8 mouse cellular contexts compared by ENCODE assay signal in the genomic region with DNA sequence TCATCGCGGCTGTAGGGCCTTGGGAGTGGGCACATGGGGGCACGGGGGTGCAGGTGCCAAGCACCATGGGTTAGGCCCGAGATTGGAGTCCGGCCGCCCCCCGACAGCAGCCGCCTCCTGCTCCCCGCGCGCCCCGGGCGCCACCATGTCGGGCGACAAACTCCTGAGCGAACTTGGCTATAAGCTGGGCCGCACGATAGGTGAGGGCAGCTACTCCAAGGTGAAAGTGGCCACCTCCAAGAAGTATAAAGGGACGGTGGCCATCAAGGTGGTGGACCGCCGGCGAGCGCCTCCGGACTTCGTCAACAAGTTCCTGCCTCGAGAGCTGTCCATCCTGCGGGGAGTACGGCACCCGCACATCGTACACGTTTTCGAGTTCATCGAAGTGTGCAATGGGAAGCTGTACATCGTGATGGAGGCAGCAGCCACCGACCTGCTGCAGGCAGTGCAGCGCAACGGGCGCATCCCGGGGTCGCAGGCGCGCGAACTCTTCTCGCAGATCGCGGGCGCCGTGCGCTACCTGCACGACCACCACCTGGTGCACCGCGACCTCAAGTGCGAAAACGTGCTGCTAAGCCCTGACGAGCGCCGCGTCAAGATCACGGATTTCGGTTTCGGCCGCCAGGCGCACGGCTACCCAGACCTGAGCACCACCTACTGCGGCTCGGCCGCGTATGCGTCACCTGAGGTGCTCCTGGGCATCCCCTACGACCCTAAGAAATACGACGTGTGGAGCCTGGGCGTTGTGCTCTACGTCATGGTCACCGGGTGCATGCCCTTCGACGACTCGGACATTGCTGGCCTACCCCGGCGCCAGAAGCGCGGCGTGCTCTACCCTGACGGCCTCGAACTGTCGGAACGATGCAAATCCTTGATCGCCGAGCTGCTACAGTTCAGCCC. TPM values are rescaled to one million over a fixed set of nuclear protein-coding genes. Genes with fewer than 3 reads are reported as not detected.
DNase-seq lines count a peak whose midpoint lies in the region; ATAC-seq lines count a peak whose summit lies in the region.

Tssk6 (plus strand) TSS at position 22 of the 900 bp plus-strand sequence.
Ndufa13 (minus strand) TSS at position 396 of the 900 bp plus-strand sequence.
Yjefn3 (minus strand) TSS at position 550 of the 900 bp plus-strand sequence.

- peak within 1 kb of the TSS; percentile 75 for H3K4me3 ChIP-seq in embryonic facial prominence, embryonic 11.5 days (ENCODE audit: low read depth, low read length)
- peak within 1 kb of the TSS; percentile 79 for H3K4me3 ChIP-seq in heart, embryonic 16.5 days (ENCODE audit: low read length)

- no peaks in the 10 kb centered on the region for H3K9me3 ChIP-seq in embryonic facial prominence, embryonic 11.5 days (replicated peaks; ENCODE audit: control insufficient read depth, low read length)
- no peaks in the 10 kb centered on the region for H3K9me3 ChIP-seq in heart, embryonic 16.5 days (replicated peaks; ENCODE audit: control insufficient read depth, low read length)

- H3K27ac ChIP-seq in embryonic facial prominence, embryonic 11.5 days (replicated peaks; ENCODE audit: low read depth, low read length): peak within 1 kb of the TSS; percentile 75
- peak within 1 kb of the TSS; percentile 87 for H3K27ac ChIP-seq in heart, embryonic 16.5 days (ENCODE audit: low read length)

- no peak for DNase-seq in cerebellum, postnatal 4 days (ENCODE audit: low spot score in 2 of 2)
- DNase-seq in R1 (ENCODE audit: low read depth, low spot score): peak; percentile 64
- peak; percentile 48 for DNase-seq in embryonic facial prominence, embryonic 11.5 days (ENCODE audit: low spot score)
- DNase-seq in layer of hippocampus, adult 9-11 months: peak; percentile 46
- peak; percentile 30 for DNase-seq in lung, postnatal 10 days
- peak; percentile 70 to 88 for DNase-seq in spleen, postnatal 10 days (ENCODE audit: low spot score in 2 of 2)

- no peaks in the 10 kb centered on the region for H3K4me1 ChIP-seq in embryonic facial prominence, embryonic 11.5 days (ENCODE audit: control insufficient read depth, insufficient read depth, low read length)
- H3K4me1 ChIP-seq in heart, embryonic 16.5 days (ENCODE audit: control insufficient read depth, insufficient read depth, low read length): peaks cover 41% of the 10 kb centered on the region

- H3K36me3 ChIP-seq in embryonic facial prominence, embryonic 11.5 days (replicated peaks; ENCODE audit: control insufficient read depth, insufficient read depth, low read depth, low read length): no peaks in the 10 kb centered on the region; the same call in 1 of the 2 replicates
- no peaks in the 10 kb centered on the region; the same call in 1 of the 2 replicates for H3K36me3 ChIP-seq in heart, embryonic 16.5 days (ENCODE audit: control insufficient read depth, insufficient read depth)

- no peaks in the 10 kb centered on the region for H3K27me3 ChIP-seq in embryonic facial prominence, embryonic 11.5 days (ENCODE audit: control insufficient read depth, insufficient read depth, low read length)
- H3K27me3 ChIP-seq in heart, embryonic 16.5 days (ENCODE audit: control insufficient read depth, insufficient read depth, low read length): no peaks in the 10 kb centered on the region

- H3K4me2 ChIP-seq in embryonic facial prominence, embryonic 11.5 days (ENCODE audit: low read depth, low read length): peak within 1 kb of the TSS; percentile 94
- peak within 1 kb of the TSS; percentile 84 for H3K4me2 ChIP-seq in heart, embryonic 16.5 days (ENCODE audit: low read depth, low read length)

- peak within 1 kb of the TSS; percentile 82 for H3K9ac ChIP-seq in embryonic facial prominence, embryonic 11.5 days (replicated peaks; ENCODE audit: low read length)
- H3K9ac ChIP-seq in heart, embryonic 16.5 days (ENCODE audit: low read length): peak within 1 kb of the TSS; percentile 85

- 0 out of 2 replicates have a peak, but pooled peaks have one; percentile 7 for ATAC-seq in cerebellum, adult (ENCODE audit: insufficient number of reproducible peaks, low FRiP score, low TSS enrichment)
- ATAC-seq in embryonic facial prominence, embryonic 11.5 days (replicated peaks; ENCODE audit: insufficient number of reproducible peaks, low FRiP score, low TSS enrichment, low read depth): peak; percentile 49
- peak; percentile 15; the same call in 1 of the 2 replicates for ATAC-seq in heart, embryonic 16.5 days (replicated peaks; ENCODE audit: extremely low read depth, insufficient read depth, low FRiP score)

- WGBS in embryonic facial prominence, embryonic 11.5 days: 5% methylated on average over 89 of the region's 89 CpGs
- 4% methylated on average over 89 of the region's 89 CpGs for WGBS in heart, embryonic 16.5 days

RNA-seq across cellular contexts. Expression of gene Tssk6, which starts in this region (rescaled TPM):
- 3.2 and 3.7 TPM in 2 replicates for polyA plus RNA-seq in embryonic facial prominence, embryonic 11.5 days (2014; fragmentation: Nextera tagmentation; extraction: Ambion mirVana)
- 1.1 and 2.0 TPM in 2 replicates for polyA plus RNA-seq in heart, embryonic 16.5 days (2015; fragmentation: Nextera tagmentation; extraction: Ambion mirVana)

RNA-seq across cellular contexts. Expression of gene Ndufa13, which starts in this region (rescaled TPM):
- 158 and 165 TPM in 2 replicates for polyA plus RNA-seq in embryonic facial prominence, embryonic 11.5 days (2014; fragmentation: Nextera tagmentation; extraction: Ambion mirVana)
- polyA plus RNA-seq in heart, embryonic 16.5 days (2015; fragmentation: Nextera tagmentation; extraction: Ambion mirVana): 372 and 379 TPM in 2 replicates

RNA-seq across cellular contexts. Expression of gene Yjefn3, which starts in this region (rescaled TPM):
- polyA plus RNA-seq in embryonic facial prominence, embryonic 11.5 days (2014; fragmentation: Nextera tagmentation; extraction: Ambion mirVana): 3.6 TPM in 2 replicates
- 8.2 and 8.7 TPM in 2 replicates for polyA plus RNA-seq in heart, embryonic 16.5 days (2015; fragmentation: Nextera tagmentation; extraction: Ambion mirVana)

Comparison
In these comparisons a context has a peak if more than half of its experiments do, and no peak if none do; other contexts are left out.
1. DNase-seq: peak in R1 (single experiment), embryonic facial prominence, embryonic 11.5 days (single experiment), layer of hippocampus, adult 9-11 months (single experiment), lung, postnatal 10 days (single experiment) and spleen, postnatal 10 days (2 of 2); none in cerebellum, postnatal 4 days (0 of 2).
2. Peak in every context shown above with its lines, with median percentiles within 50 percentile points of each other: ATAC-seq.